Mouse (Mus musculus): ENCODE measurements around the gene 4931409K22Rik. TPM values are rescaled to one million over a fixed set of nuclear protein-coding genes. Genes with fewer than 3 reads are reported as not detected.

4931409K22Rik gene
- polyA plus RNA-seq, 1 experiment from 2014 or later, result 0.13 TPM

DNA sequence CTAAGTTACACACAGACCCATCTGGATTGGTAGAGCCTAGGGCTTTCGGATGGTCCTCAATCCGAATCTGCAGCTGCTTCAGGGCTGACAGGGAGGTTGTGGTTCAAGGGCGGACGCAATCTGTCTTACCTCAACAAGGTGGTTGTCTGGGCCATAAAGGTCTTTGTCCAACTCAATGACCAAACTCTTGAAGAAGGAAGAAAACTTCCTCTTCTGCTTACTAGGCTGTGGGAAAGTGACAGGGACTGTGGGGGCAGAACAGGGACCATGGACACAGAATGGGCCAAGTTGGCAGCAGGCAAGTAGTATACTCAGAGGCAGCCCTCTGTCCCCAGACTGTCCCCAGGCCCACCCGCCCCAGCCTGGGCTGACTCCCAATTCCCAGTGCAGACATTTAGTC lies 38.7 kb upstream of the 4931409K22Rik start:
- no peaks in the 10 kb centered on the region for H3K9me3 ChIP-seq (ENCODE audit: control insufficient read depth, low read length)
- H3K4me1 ChIP-seq (ENCODE audit: control insufficient read depth, insufficient read depth, low read depth, low read length), result peaks cover 45% of the 10 kb centered on the region
- peak overlapping the region; percentile 65; the same call in 1 of the 2 replicates for H3K27ac ChIP-seq (ENCODE audit: low read depth, low read length)
- H3K9ac ChIP-seq (ENCODE audit: low read depth, low read length), result no peak overlapping the region
- H3K27me3 ChIP-seq (replicated peaks; ENCODE audit: control insufficient read depth, insufficient read depth, low read length), result no peaks in the 10 kb centered on the region
- no peak overlapping the region for H3K4me3 ChIP-seq (ENCODE audit: low read length)
- peaks cover 34% of the 10 kb centered on the region for H3K36me3 ChIP-seq (ENCODE audit: control insufficient read depth, insufficient read depth, low read length)
- no peak for ATAC-seq
- H3K4me2 ChIP-seq (ENCODE audit: low read length), result no peak overlapping the region
- WGBS, result 93% methylated on average over 5 of the region's 5 CpGs

DNA sequence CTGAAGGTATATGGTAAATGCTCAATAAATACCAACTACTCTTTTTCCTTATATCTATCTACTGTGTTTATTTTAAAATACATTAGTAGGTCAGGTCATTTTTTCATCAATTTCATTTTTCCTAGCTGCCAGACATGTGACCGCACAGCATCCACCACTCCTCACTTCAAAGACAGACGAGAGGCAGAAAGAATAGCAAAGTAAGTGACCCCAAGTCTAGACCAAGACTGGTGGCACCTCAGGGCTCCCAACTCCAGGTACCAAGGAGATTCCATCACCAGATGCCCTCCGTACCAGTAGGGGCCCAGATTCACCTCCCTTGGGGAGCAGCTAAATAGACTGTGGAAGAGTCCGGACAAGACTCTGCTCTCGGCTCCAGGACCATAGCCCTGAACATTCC lies 37.7 kb upstream of the 4931409K22Rik start:
- Histone ChIP-seq H3K4me1 (ENCODE audit: control insufficient read depth, insufficient read depth, low read depth, low read length) (peaks cover 40% of the 10 kb centered on the region), H3K36me3 (ENCODE audit: control insufficient read depth, insufficient read depth, low read length) (peaks cover 35% of the 10 kb centered on the region), H3K27ac (ENCODE audit: low read depth, low read length) (no peak overlapping the region), H3K9ac (ENCODE audit: low read depth, low read length) (no peak overlapping the region), H3K27me3 (replicated peaks; ENCODE audit: control insufficient read depth, insufficient read depth, low read length) (no peaks in the 10 kb centered on the region), H3K4me2 (ENCODE audit: low read length) (no peak overlapping the region), H3K9me3 (ENCODE audit: control insufficient read depth, low read length) (no peaks in the 10 kb centered on the region), H3K4me3 (ENCODE audit: low read length) (no peak overlapping the region)
- WGBS, result 89% methylated on average over 5 of the region's 5 CpGs
- ATAC-seq, result no peak

DNA sequence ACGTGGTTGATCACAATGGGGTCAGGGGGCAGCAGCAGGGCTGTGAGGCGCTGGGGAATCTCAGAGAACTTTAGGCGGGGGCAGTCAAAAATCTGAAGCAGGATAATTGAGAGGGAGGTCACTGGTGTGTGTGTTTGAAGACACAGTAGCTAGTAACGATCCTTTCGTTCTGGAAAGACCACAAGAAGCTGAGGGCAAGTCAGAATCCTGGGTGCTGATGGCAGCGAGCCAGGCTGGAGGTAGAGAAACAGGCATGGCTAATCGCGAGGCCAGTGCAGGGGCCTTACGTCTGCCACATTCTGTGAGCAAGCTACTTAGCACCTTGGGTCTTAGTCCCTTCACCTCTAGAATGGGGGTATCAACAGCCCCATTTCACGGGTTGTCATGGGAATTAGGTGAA lies 37.3 kb upstream of the 4931409K22Rik start:
- no peak overlapping the region for H3K9ac ChIP-seq (ENCODE audit: low read depth, low read length)
- H3K4me2 ChIP-seq (ENCODE audit: low read length), result no peak overlapping the region
- H3K36me3 ChIP-seq (ENCODE audit: control insufficient read depth, insufficient read depth, low read length), result peaks cover 36% of the 10 kb centered on the region
- H3K4me1 ChIP-seq (ENCODE audit: control insufficient read depth, insufficient read depth, low read depth, low read length), result peaks cover 36% of the 10 kb centered on the region
- H3K27ac ChIP-seq (ENCODE audit: low read depth, low read length), result no peak overlapping the region
- no peaks in the 10 kb centered on the region for H3K27me3 ChIP-seq (replicated peaks; ENCODE audit: control insufficient read depth, insufficient read depth, low read length)
- no peak for ATAC-seq
- no peaks in the 10 kb centered on the region for H3K9me3 ChIP-seq (ENCODE audit: control insufficient read depth, low read length)
- WGBS, result 76% methylated on average over 10 of the region's 10 CpGs
- H3K4me3 ChIP-seq (ENCODE audit: low read length), result no peak overlapping the region

DNA sequence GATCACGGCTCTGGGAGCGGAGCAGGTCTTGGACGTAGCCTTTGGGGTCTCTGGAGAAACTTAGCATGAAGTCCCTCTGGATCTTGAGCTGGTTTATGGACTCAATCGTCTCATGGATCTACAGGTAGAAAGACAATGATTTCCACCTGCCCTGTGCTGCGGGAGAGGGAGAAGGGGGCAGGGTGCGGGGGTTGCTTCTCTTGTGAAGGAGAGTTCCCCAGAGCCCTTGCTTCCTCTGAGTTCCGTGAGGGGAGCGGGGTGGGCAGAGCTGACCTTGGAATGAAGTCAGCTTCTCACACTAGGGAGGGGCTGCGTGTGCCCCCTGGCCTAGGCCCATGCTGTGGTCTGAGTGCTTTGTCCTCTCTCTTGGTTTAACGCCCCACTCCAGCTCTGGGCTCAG lies 36.6 kb upstream of the 4931409K22Rik start:
- H3K36me3 ChIP-seq (ENCODE audit: control insufficient read depth, insufficient read depth, low read length), result peaks cover 36% of the 10 kb centered on the region
- ATAC-seq, result no peak
- H3K4me1 ChIP-seq (ENCODE audit: control insufficient read depth, insufficient read depth, low read depth, low read length), result peaks cover 36% of the 10 kb centered on the region
- H3K4me2 ChIP-seq (ENCODE audit: low read length), result no peak overlapping the region
- no peak overlapping the region for H3K27ac ChIP-seq (ENCODE audit: low read depth, low read length)
- no peaks in the 10 kb centered on the region for H3K9me3 ChIP-seq (ENCODE audit: control insufficient read depth, low read length)
- 68% methylated on average over 10 of the region's 10 CpGs for WGBS
- H3K27me3 ChIP-seq (replicated peaks; ENCODE audit: control insufficient read depth, insufficient read depth, low read length), result no peaks in the 10 kb centered on the region
- no peak overlapping the region for H3K4me3 ChIP-seq (ENCODE audit: low read length)
- no peak overlapping the region for H3K9ac ChIP-seq (ENCODE audit: low read depth, low read length)

- no peak for ATAC-seq
- Histone ChIP-seq H3K4me3 (ENCODE audit: low read length) (no peak overlapping the region), H3K9me3 (ENCODE audit: control insufficient read depth, low read length) (no peaks in the 10 kb centered on the region), H3K27ac (ENCODE audit: low read depth, low read length) (no peak overlapping the region), H3K4me2 (ENCODE audit: low read length) (no peak overlapping the region), H3K4me1 (ENCODE audit: control insufficient read depth, insufficient read depth, low read depth, low read length) (peaks cover 37% of the 10 kb centered on the region), H3K27me3 (replicated peaks; ENCODE audit: control insufficient read depth, insufficient read depth, low read length) (no peaks in the 10 kb centered on the region), H3K36me3 (ENCODE audit: control insufficient read depth, insufficient read depth, low read length) (peaks cover 36% of the 10 kb centered on the region), H3K9ac (ENCODE audit: low read depth, low read length) (peak overlapping the region; percentile 17; the same call in 1 of the 2 replicates)
- WGBS, result 62% methylated on average over 21 of the region's 21 CpGs
Measured at GRCm38 (mm10) chr5:24592471-24593160, 36.0 kb upstream of the 4931409K22Rik start.

DNA sequence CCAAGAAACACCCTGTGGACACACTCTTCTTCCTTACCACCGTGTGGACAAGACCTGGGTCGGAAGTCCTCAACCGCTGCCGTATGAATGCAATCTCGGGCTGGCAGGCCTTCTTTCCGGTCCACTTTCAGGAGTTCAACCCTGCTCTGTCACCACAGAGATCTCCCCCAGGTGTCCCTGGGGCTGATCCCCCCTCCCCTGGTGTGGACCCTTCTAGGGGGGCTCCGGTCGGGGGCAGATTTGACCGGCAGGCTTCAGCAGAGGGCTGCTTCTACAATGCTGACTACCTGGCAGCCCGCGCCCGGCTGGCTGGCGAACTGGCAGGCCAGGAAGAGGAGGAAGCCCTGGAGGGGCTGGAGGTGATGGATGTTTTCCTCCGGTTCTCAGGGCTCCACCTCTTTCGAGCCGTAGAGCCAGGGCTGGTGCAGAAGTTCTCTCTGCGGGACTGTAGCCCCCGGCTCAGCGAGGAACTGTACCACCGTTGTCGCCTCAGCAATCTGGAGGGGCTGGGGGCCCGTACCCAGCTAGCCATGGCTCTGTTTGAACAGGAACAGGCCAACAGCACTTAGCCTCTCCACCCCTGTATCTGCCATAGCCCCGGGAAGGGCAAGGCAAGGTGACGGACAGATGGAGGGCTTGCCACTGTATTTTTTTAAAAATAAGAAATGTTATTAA lies 35.3 kb upstream of the 4931409K22Rik start:
- peaks cover 37% of the 10 kb centered on the region for H3K4me1 ChIP-seq (ENCODE audit: control insufficient read depth, insufficient read depth, low read depth, low read length)

DNA sequence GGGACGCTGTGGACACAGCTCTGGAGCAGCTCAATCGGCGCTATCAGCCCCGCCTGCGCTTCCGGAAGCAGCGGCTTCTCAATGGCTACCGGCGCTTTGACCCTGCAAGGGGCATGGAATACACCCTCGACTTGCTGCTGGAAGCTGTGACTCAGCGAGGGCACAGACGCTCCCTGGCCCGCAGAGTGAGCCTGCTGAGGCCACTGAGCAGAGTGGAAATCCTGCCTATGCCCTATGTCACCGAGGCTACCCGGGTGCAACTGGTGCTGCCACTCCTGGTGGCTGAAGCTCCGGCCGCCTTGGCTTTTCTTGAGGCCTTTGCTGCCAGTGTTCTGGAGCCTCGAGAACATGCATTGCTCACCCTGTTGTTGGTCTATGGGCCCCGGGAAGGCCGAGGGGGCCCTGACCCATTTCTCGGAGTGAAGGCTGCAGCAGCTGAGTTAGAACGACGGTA lies 34.7 kb upstream of the 4931409K22Rik start:
- Histone ChIP-seq H3K4me2 (ENCODE audit: low read length) (no peak overlapping the region), H3K9ac (ENCODE audit: low read depth, low read length) (no peak overlapping the region), H3K4me3 (ENCODE audit: low read length) (no peak overlapping the region), H3K4me1 (ENCODE audit: control insufficient read depth, insufficient read depth, low read depth, low read length) (peaks cover 30% of the 10 kb centered on the region), H3K27ac (ENCODE audit: low read depth, low read length) (no peak overlapping the region), H3K9me3 (ENCODE audit: control insufficient read depth, low read length) (no peaks in the 10 kb centered on the region), H3K36me3 (ENCODE audit: control insufficient read depth, insufficient read depth, low read length) (peaks cover 36% of the 10 kb centered on the region), H3K27me3 (replicated peaks; ENCODE audit: control insufficient read depth, insufficient read depth, low read length) (no peaks in the 10 kb centered on the region)
- no peak for ATAC-seq
- 28% methylated on average over 23 of the region's 23 CpGs for WGBS

More for the DNA sequence above, 35.3 kb upstream of the 4931409K22Rik start:
- no peaks in the 10 kb centered on the region for H3K27me3 ChIP-seq (replicated peaks; ENCODE audit: control insufficient read depth, insufficient read depth, low read length)
- no peak overlapping the region for H3K4me3 ChIP-seq (ENCODE audit: low read length)
- no peaks in the 10 kb centered on the region for H3K9me3 ChIP-seq (ENCODE audit: control insufficient read depth, low read length)
- H3K9ac ChIP-seq (ENCODE audit: low read depth, low read length), result no peak overlapping the region
- WGBS, result 53% methylated on average over 24 of the region's 24 CpGs
- ATAC-seq, result no peak
- H3K4me2 ChIP-seq (ENCODE audit: low read length), result no peak overlapping the region
- H3K36me3 ChIP-seq (ENCODE audit: control insufficient read depth, insufficient read depth, low read length), result peaks cover 36% of the 10 kb centered on the region
- no peak overlapping the region for H3K27ac ChIP-seq (ENCODE audit: low read depth, low read length)

DNA sequence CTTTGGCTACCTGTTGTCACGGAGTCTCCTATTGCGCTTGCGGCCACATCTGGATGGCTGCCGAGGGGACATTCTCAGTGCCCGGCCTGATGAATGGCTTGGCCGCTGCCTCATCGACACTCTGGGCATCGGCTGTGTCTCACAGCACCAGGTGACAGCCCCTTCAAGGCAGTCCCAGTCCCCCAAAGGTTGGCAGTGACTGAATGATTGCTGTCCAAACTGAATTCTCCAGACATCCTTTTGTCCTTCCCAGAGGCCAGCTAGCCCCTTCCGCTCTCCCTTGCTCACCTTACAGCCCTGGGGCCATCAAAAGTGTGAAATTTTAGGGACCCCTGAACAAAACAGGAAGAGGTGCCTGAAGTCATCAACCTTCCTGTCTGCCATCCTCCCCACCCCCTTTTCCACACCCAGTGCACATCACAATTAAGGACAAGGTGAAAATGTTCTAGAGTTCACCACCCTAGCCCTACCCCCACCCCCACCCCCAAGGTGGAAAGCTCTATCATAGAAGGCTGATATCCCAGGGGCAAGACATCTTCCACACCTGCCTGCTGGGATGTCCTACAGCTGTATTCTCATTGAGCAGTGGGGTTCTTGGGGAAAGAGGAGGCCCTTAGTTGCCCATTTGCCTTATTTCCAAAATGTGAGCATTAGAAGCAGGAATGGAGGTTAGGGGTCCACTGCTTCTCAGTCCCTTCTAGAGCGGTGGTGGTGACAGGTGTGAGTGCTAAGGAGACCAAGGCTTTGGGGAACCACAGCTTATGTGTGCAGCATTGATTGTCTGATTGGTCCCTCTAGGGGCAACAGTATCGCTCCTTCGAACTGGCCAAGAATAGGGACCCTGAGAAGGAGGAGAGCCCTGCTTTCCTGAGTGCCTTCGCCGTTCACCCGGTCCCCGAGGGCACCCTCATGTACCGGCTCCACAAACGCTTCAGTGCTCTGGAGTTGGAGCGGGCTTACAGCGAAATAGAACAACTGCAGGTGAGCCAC lies 33.2 kb upstream of the 4931409K22Rik start:
- Histone ChIP-seq H3K9ac (ENCODE audit: low read depth, low read length) (no peak overlapping the region), H3K4me3 (ENCODE audit: low read length) (no peak overlapping the region), H3K36me3 (ENCODE audit: control insufficient read depth, insufficient read depth, low read length) (peaks cover 34% of the 10 kb centered on the region), H3K4me2 (ENCODE audit: low read length) (no peak overlapping the region), H3K27ac (ENCODE audit: low read depth, low read length) (no peak overlapping the region), H3K27me3 (replicated peaks; ENCODE audit: control insufficient read depth, insufficient read depth, low read length) (no peaks in the 10 kb centered on the region), H3K9me3 (ENCODE audit: control insufficient read depth, low read length) (no peaks in the 10 kb centered on the region), H3K4me1 (ENCODE audit: control insufficient read depth, insufficient read depth, low read depth, low read length) (peaks cover 24% of the 10 kb centered on the region)
- ATAC-seq, result no peak
- WGBS, result 89% methylated on average over 20 of the region's 20 CpGs
